Comparison of ENCODE assay signal across 25 mouse cellular contexts in the genomic region with DNA sequence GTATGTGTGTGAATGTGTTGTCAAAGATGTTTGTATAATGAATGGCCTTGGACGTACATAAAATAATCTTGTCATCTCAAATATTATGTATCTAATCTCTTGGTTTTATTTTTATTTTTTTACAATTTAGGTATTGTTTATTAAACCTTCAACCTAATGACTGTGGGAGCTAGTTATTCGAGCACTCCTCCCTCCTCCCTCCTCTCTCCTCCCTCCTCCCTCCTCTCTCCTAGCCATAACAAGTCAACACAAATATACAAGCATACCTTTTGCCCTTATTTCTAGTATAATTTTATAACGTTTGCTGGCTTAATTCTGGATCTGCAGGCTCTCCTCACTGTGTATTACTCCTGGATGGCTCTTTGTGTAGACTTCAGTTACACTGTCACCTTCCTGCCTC.
DNase-seq lines count a peak whose midpoint lies in the region; ATAC-seq and TF ChIP-seq lines count a peak whose summit lies in the region.
"Had no signal": no experiment of that assay in that cellular context is flagged by ENCODE, and none has a peak within 500 bp of the region (broad histone marks: within the 10 kb centered on the region; RNA-seq: fewer than 3 reads in every experiment).

No protein-coding gene starts in this region.

- ATAC-seq in erythroblast, adult 5-6 weeks (replicated peaks; ENCODE audit: low FRiP score, poor library complexity, severe bottlenecking), result no peak
- 0 out of 2 replicates have a peak, but pooled peaks have one; percentile 44 for ATAC-seq in liver, embryonic 12.5 days
- peak; percentile 56; the same call in 1 of the 2 replicates for ATAC-seq in liver, embryonic 14.5 days (ENCODE audit: insufficient read depth)
- ATAC-seq in liver, postnatal 0 days, result no peak
- ATAC-seq in midbrain, embryonic 15.5 days (replicated peaks), result no peak
- ATAC-seq: activated CD4-positive, CD25-positive, alpha-beta regulatory T cell, adult 4 months; CD4-positive, CD25-positive, alpha-beta regulatory T cell, adult 4 months; forebrain, embryonic 13.5 days; forebrain, embryonic 15.5 days; Patski had no signal

- H3K9ac ChIP-seq in liver, embryonic 12.5 days, result no peak overlapping the region
- no peak overlapping the region for H3K9ac ChIP-seq in liver, embryonic 14.5 days (replicated peaks)
- H3K9ac ChIP-seq in liver, postnatal 0 days (replicated peaks), result no peak overlapping the region
- no peak overlapping the region for H3K9ac ChIP-seq in midbrain, embryonic 15.5 days
- H3K9ac ChIP-seq: embryonic facial prominence, embryonic 12.5 days; forebrain, embryonic 13.5 days; forebrain, embryonic 15.5 days had no signal

- no peak for DNase-seq in liver
- no peak for DNase-seq in liver, embryonic 14.5 days (ENCODE audit: low read depth in 3 of 3, low spot score in 3 of 3)
- no peak for DNase-seq in liver, postnatal 0 days
- DNase-seq: adrenal gland, adult 8-10 months; adrenal gland, postnatal 14 days; adrenal gland, postnatal 36 days; B cell, adult 2 months; cerebellum, adult 11-12 months; cerebellum, adult 2 months; cerebellum, adult 9-10 months; cerebellum, postnatal 10 days; cerebellum, postnatal 25 days had no signal

- peaks cover 31% of the 10 kb centered on the region for H3K4me1 ChIP-seq in erythroblast, embryonic 14.5 days (ENCODE audit: control insufficient read depth)
- peaks cover 20% of the 10 kb centered on the region for H3K4me1 ChIP-seq in liver, embryonic 12.5 days
- peaks cover 14 to 19% of the 10 kb centered on the region in 2 experiments for H3K4me1 ChIP-seq in liver, embryonic 14.5 days (replicated peaks; ENCODE audit: control insufficient read depth in 2 of 2, insufficient read depth in 2 of 2, low read length in 1 of 2)
- H3K4me1 ChIP-seq in liver, postnatal 0 days (ENCODE audit: insufficient read depth), result no peaks in the 10 kb centered on the region
- peaks cover 17% of the 10 kb centered on the region for H3K4me1 ChIP-seq in midbrain, embryonic 15.5 days

- peak overlapping the region; percentile 61; the same call in 1 of the 2 replicates for H3K27ac ChIP-seq in liver, embryonic 12.5 days
- H3K27ac ChIP-seq in liver, embryonic 14.5 days, result 0 out of 2 replicates have a peak overlapping the region, but pooled peaks have one; percentile 13
- no peak overlapping the region for H3K27ac ChIP-seq in liver, postnatal 0 days (ENCODE audit: low read depth)
- no peak overlapping the region for H3K27ac ChIP-seq in midbrain, embryonic 15.5 days
- H3K27ac ChIP-seq: embryonic facial prominence, embryonic 10.5 days; embryonic facial prominence, embryonic 12.5 days; forebrain, embryonic 13.5 days; forebrain, embryonic 15.5 days had no signal

- no peak for TF ChIP-seq CTCF in liver, embryonic 14.5 days (IDR thresholded peaks at IDR 0.05; ENCODE audit: low read depth)
- TF ChIP-seq CTCF in liver, postnatal 0 days (IDR thresholded peaks at IDR 0.05; ENCODE audit: low read depth), result no peak

- 51% methylated on average over 3 of the region's 3 CpGs for WGBS in liver, embryonic 12.5 days (ENCODE audit: insufficient replicate concordance)
- 32% methylated on average over 3 of the region's 3 CpGs for WGBS in liver, embryonic 14.5 days (ENCODE audit: insufficient replicate concordance)
- WGBS in liver, postnatal 0 days (ENCODE audit: insufficient replicate concordance), result 62% methylated on average over 3 of the region's 3 CpGs
- WGBS in midbrain, embryonic 15.5 days, result 77% methylated on average over 3 of the region's 3 CpGs

- TF ChIP-seq EP300 in liver, embryonic 14.5 days (IDR thresholded peaks at IDR 0.05; ENCODE audit: low read depth), result no peak
- no peak for TF ChIP-seq EP300 in liver, postnatal 0 days (IDR thresholded peaks at IDR 0.05; ENCODE audit: low read depth)

- no peaks in the 10 kb centered on the region for H3K9me3 ChIP-seq in erythroblast, embryonic 14.5 days (ENCODE audit: control insufficient read depth, low read length)
- no peaks in the 10 kb centered on the region for H3K9me3 ChIP-seq in liver, embryonic 12.5 days (replicated peaks)
- no peaks in the 10 kb centered on the region for H3K9me3 ChIP-seq in liver, embryonic 14.5 days (ENCODE audit: control insufficient read depth, low read length)
- H3K9me3 ChIP-seq in liver, postnatal 0 days (ENCODE audit: low read length), result no peaks in the 10 kb centered on the region
- H3K9me3 ChIP-seq in midbrain, embryonic 15.5 days, result no peaks in the 10 kb centered on the region
- H3K9me3 ChIP-seq: embryonic facial prominence, embryonic 10.5 days; embryonic facial prominence, embryonic 12.5 days; forebrain, embryonic 13.5 days; forebrain, embryonic 15.5 days; G1E had no signal

- peak overlapping the region; percentile 47; the same call in 1 of the 2 replicates for H3K4me2 ChIP-seq in liver, embryonic 12.5 days
- peak overlapping the region; percentile 57 for H3K4me2 ChIP-seq in liver, embryonic 14.5 days (ENCODE audit: low read depth)
- H3K4me2 ChIP-seq in liver, postnatal 0 days (ENCODE audit: low read depth, low read length), result no peak overlapping the region
- no peak overlapping the region for H3K4me2 ChIP-seq in midbrain, embryonic 15.5 days
- H3K4me2 ChIP-seq: embryonic facial prominence, embryonic 12.5 days; forebrain, embryonic 13.5 days; forebrain, embryonic 15.5 days had no signal

- peak overlapping the region; percentile 45 for H3K4me3 ChIP-seq in erythroblast, embryonic 14.5 days (replicated peaks)
- H3K4me3 ChIP-seq in liver, embryonic 12.5 days, result no peak overlapping the region
- no peak overlapping the region for H3K4me3 ChIP-seq in liver, embryonic 14.5 days (ENCODE audit: insufficient read depth in 1 of 2, low read depth in 2 of 2, low read length in 2 of 2)
- no peak overlapping the region for H3K4me3 ChIP-seq in liver, postnatal 0 days (ENCODE audit: low read depth, low read length)
- no peak overlapping the region for H3K4me3 ChIP-seq in midbrain, embryonic 15.5 days
- H3K4me3 ChIP-seq: embryonic facial prominence, embryonic 10.5 days; embryonic facial prominence, embryonic 12.5 days; forebrain, embryonic 13.5 days; forebrain, embryonic 15.5 days had no signal

- no peaks in the 10 kb centered on the region for H3K27me3 ChIP-seq in erythroblast, embryonic 14.5 days (ENCODE audit: control insufficient read depth)
- H3K27me3 ChIP-seq in liver, embryonic 12.5 days (replicated peaks), result no peaks in the 10 kb centered on the region
- H3K27me3 ChIP-seq in liver, embryonic 14.5 days (ENCODE audit: control insufficient read depth, insufficient read depth, low read length), result no peaks in the 10 kb centered on the region
- no peaks in the 10 kb centered on the region for H3K27me3 ChIP-seq in liver, postnatal 0 days (ENCODE audit: insufficient read depth, low read length)
- no peaks in the 10 kb centered on the region for H3K27me3 ChIP-seq in midbrain, embryonic 15.5 days (replicated peaks)
- H3K27me3 ChIP-seq: CH12.LX; embryonic facial prominence, embryonic 12.5 days; forebrain, embryonic 13.5 days; forebrain, embryonic 15.5 days; Patski had no signal

- H3K36me3 ChIP-seq in erythroblast, embryonic 14.5 days (ENCODE audit: control insufficient read depth), result no peaks in the 10 kb centered on the region
- no peaks in the 10 kb centered on the region for H3K36me3 ChIP-seq in liver, embryonic 12.5 days
- no peaks in the 10 kb centered on the region for H3K36me3 ChIP-seq in liver, embryonic 14.5 days (replicated peaks; ENCODE audit: control insufficient read depth, insufficient read depth, low read depth)
- no peaks in the 10 kb centered on the region for H3K36me3 ChIP-seq in liver, postnatal 0 days (replicated peaks; ENCODE audit: insufficient read depth, low read length)
- no peaks in the 10 kb centered on the region for H3K36me3 ChIP-seq in midbrain, embryonic 15.5 days (replicated peaks)
- H3K36me3 ChIP-seq: embryonic facial prominence, embryonic 10.5 days; embryonic facial prominence, embryonic 12.5 days; forebrain, embryonic 15.5 days; G1E had no signal

Comparison
In these comparisons a context has a peak if more than half of its experiments do, and no peak if none do; other contexts are left out.
1. ATAC-seq: peak in liver, embryonic 12.5 days (single experiment) and liver, embryonic 14.5 days (single experiment); none in erythroblast, adult 5-6 weeks (single experiment), liver, postnatal 0 days (single experiment) and midbrain, embryonic 15.5 days (single experiment).
2. H3K27ac ChIP-seq: peak in liver, embryonic 12.5 days (single experiment) and liver, embryonic 14.5 days (single experiment); none in liver, postnatal 0 days (single experiment) and midbrain, embryonic 15.5 days (single experiment).
3. H3K4me2 ChIP-seq: peak in liver, embryonic 12.5 days (single experiment) and liver, embryonic 14.5 days (single experiment); none in liver, postnatal 0 days (single experiment) and midbrain, embryonic 15.5 days (single experiment).